Mouse (Mus musculus) heart, adult 2 months (tissue): ENCODE results near the gene Ube2j2. TPM values are rescaled to one million over a fixed set of nuclear protein-coding genes. Genes with fewer than 3 reads are reported as not detected.

Experiments
- DNase-seq, 2 experiments: peaks; one replicate each; pipeline ENCODE4 v3.0.0; 2021
- H3K27ac ChIP-seq: fragments of 200-600 bp; 2 replicates; pipeline ENCODE4 v1.8.1; 2022
- H3K27me3 ChIP-seq: fragments of 200-500 bp; 2 replicates; pipeline ENCODE4 v1.6.1; 2012; ENCODE audit warnings: mild to moderate bottlenecking, low read length, inconsistent platforms, mixed read lengths; ENCODE audit not compliant: control insufficient read depth, insufficient read depth
- H3K36me3 ChIP-seq: fragments of 200-500 bp; 2 replicates; pipeline ENCODE4 v1.6.1; 2012; ENCODE audit warnings: low read length, inconsistent platforms; ENCODE audit not compliant: control insufficient read depth, insufficient read depth
- H3K4me1 ChIP-seq: fragments of 200-500 bp; 2 replicates; pipeline ENCODE4 v1.6.1; 2011; ENCODE audit warnings: low read length; ENCODE audit not compliant: control insufficient read depth, insufficient read depth
- H3K4me3 ChIP-seq: fragments of 200-600 bp; 2 replicates; pipeline ENCODE4 v1.8.1; 2022
- H3K79me2 ChIP-seq: fragments of 200-500 bp; replicated peaks from 2 replicates; pipeline ENCODE4 v1.6.1; 2012; ENCODE audit warnings: mild to moderate bottlenecking, inconsistent platforms, low read length, moderate library complexity, mixed read lengths; ENCODE audit not compliant: control insufficient read depth, insufficient read depth
- H3K9ac ChIP-seq: fragments of 200-500 bp; 2 replicates; pipeline ENCODE4 v1.6.1; 2012; ENCODE audit warnings: low read depth, mild to moderate bottlenecking, control low read depth, inconsistent platforms, low read length, mixed read lengths
- CTCF ChIP-seq: fragments of 200-600 bp; IDR thresholded peaks from 2 replicates; pipeline ENCODE4 v1.8.1; 2022; ENCODE audit warnings: antibody characterized with exemption, mild to moderate bottlenecking, moderate library complexity
- EP300 ChIP-seq: fragments of 200-500 bp; IDR thresholded peaks from 2 replicates; pipeline ENCODE4 v1.6.1; 2011; ENCODE audit warnings: low read depth, low read length, control low read depth; ENCODE audit not compliant: insufficient read depth
- POLR2A ChIP-seq: fragments of 200-500 bp; IDR thresholded peaks from 2 replicates; pipeline ENCODE4 v1.6.1; 2011; ENCODE audit warnings: mild to moderate bottlenecking, low read depth, low read length, control low read depth; ENCODE audit not compliant: insufficient read depth
- WGBS: fragments of 180-500 bp; shearing (Covaris S2); methylation state at CpG from one replicate; pipeline ENCODE4 v1.1.7; 2018; 5-methylcytosine and 5-hydroxymethylcytosine counted together
- intact Hi-C: fragments of 180-260 bp; cut with DNase I; formaldehyde crosslinking; loops from one replicate; pipeline ENCODE4 v1.15.1; 2025
- polyA plus RNA-seq: library from polyadenylated mRNA; depleted of rRNA; stranded (reverse); fragments of >200 nt; gene quantifications from 2 replicates; pipeline ENCODE4 v1.2.3, GENCODE M21; 2012
- total RNA-seq, 2 experiments: library from RNA; stranded (reverse); gene quantifications; 2 replicates each; pipeline ENCODE4 v1.2.3; 2021

Ube2j2 gene
- total and polyA plus RNA-seq, 3 experiments, result 29.7 to 56.7 (median 55.8) TPM

DNA sequence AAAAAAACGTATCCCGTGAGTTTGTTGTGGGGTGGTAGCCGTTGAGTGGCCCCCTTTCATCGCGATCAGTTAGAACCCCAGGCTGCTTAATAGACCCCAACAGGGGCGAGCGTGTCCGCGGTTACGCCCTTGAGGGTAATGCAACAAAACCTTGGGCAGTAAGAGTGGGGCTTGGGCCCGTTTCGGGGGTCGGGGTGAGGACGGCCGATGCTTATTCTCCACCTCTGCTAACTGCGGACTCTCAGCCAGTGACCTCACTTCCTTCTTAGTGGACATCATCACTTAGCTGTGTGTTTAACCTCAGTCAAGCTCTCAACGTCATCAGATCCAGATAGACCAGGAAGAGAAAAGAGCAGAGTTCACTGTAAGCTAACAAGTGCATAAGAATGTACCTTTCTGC lies 640 bp downstream of the Ube2j2 start:
- peak overlapping the region; percentile 97 for H3K4me3 ChIP-seq
- WGBS, result 2% methylated on average over 17 of the region's 17 CpGs

GRCm38 (mm10) chr4:155947094-155947493 lies 3.5 kb downstream of the Ube2j2 start:
- Histone ChIP-seq H3K4me1 (peaks cover 10% of the 10 kb centered on the region), H3K4me3 (no peak overlapping the region), H3K36me3 (peaks cover 16% of the 10 kb centered on the region), H3K79me2 (peaks cover 14% of the 10 kb centered on the region), H3K27ac (no peak overlapping the region), H3K27me3 (no peaks in the 10 kb centered on the region), H3K9ac (no peak overlapping the region)
- intact Hi-C loops, result no loop called here
- TF ChIP-seq CTCF (no peak), POLR2A (no peak), EP300 (no peak)
- DNase-seq, result no peak

More for the DNA sequence above, 640 bp downstream of the Ube2j2 start:
- no peaks in the 10 kb centered on the region for H3K27me3 ChIP-seq
- peaks cover 13% of the 10 kb centered on the region for H3K79me2 ChIP-seq
- peaks cover 10% of the 10 kb centered on the region for H3K4me1 ChIP-seq
- intact Hi-C loops, result loop anchor here (5.0 kb wide), 1 partner anchor 48 kb away; the partner anchor contains the start of genes B3galt6 and Sdf4
- TF ChIP-seq CTCF (no peak), EP300 (no peak), POLR2A (no peak)
- DNase-seq, result peak in 1 of 2 experiments; percentile 19
- H3K27ac ChIP-seq, result peak overlapping the region; percentile 86
- peak overlapping the region; percentile 90 for H3K9ac ChIP-seq
- peaks cover 12% of the 10 kb centered on the region for H3K36me3 ChIP-seq

GRCm38 (mm10) chr4:155955491-155955890 lies 11.9 kb downstream of the Ube2j2 start:
- DNase-seq, result no peak
- Histone ChIP-seq H3K4me3 (no peak overlapping the region), H3K4me1 (peaks cover 1% of the 10 kb centered on the region; the same call in 1 of the 2 replicates), H3K36me3 (peaks cover 5% of the 10 kb centered on the region; the same call in 1 of the 2 replicates), H3K27ac (no peak overlapping the region), H3K79me2 (no peaks in the 10 kb centered on the region), H3K27me3 (no peaks in the 10 kb centered on the region), H3K9ac (no peak overlapping the region)
- no peak for TF ChIP-seq CTCF
- no peak for TF ChIP-seq POLR2A
- no peak for TF ChIP-seq EP300
- 95% methylated on average over 6 of the region's 6 CpGs for WGBS
- intact Hi-C loops, result loop anchor here (5.0 kb wide), 1 partner anchor 147 kb away; no protein-coding TSS in a partner anchor

- Histone ChIP-seq H3K27me3 (no peaks in the 10 kb centered on the region), H3K4me1 (peaks cover 1% of the 10 kb centered on the region; the same call in 1 of the 2 replicates), H3K36me3 (no peaks in the 10 kb centered on the region), H3K27ac (no peak overlapping the region), H3K4me3 (no peak overlapping the region), H3K79me2 (no peaks in the 10 kb centered on the region), H3K9ac (no peak overlapping the region)
- no peak for TF ChIP-seq POLR2A
- TF ChIP-seq EP300, result 0 out of 2 replicates have a peak, but pooled peaks have one; percentile 57
- TF ChIP-seq CTCF, result peak; percentile 83
- 5% methylated on average over 5 of the region's 5 CpGs for WGBS
- intact Hi-C loops, result loop anchor here (2.0 to 5.0 kb wide), 3 partner anchors 32 to 143 kb away; no protein-coding TSS in a partner anchor
- DNase-seq, result peak; percentile 64 to 69
These were observed 15.6 kb downstream of the Ube2j2 start for GRCm38 (mm10) chr4:155959275-155959674.

DNA sequence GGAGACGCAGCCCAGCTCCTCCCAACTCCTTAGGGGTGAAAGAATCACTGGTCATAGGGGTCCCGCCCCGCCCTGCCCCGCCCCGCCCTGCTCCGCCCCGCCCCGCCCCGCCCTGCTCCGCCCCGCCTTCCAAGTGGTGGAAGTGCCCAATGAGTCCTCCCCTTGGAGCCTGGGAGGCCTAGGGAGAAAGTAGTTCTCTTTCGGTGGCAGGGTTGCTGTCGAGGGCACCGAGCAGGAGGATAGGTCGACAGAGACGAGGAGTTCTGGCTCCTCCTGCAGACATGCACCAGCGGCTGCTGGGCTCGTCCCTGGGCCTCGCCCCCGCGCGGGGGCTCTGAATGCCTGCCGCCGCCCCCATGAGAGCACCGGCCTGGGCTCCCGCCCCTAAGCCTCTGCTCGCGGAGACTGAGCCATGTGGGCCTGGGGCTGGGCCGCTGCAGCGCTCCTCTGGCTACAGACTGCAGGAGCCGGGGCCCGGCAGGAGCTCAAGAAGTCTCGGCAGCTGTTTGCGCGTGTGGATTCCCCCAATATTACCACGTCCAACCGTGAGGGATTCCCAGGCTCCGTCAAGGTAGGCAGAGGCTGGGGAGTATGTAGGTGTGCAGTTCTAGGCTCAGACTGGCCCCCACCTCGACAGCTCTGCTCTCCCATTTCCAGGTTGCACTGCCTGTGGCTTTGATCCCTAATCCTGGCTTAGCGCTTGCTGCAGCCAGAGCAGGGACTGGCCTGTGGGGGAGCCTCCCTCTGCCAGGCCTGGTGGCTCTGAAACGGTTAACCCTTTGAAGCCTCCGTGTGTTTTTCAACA lies 18.7 kb downstream of the Ube2j2 start, which contains the start of gene C1qtnf12:
Gene C1qtnf12, plus strand, starts transcription at position 152 of the 805 bp plus-strand sequence.
- DNase-seq, result peak; percentile 43 to 51

GRCm38 (mm10) chr4:155963106-155963505 lies 19.5 kb downstream of the Ube2j2 start:
- no peak overlapping the region for H3K27ac ChIP-seq
- H3K27me3 ChIP-seq, result no peaks in the 10 kb centered on the region
- peaks cover 1% of the 10 kb centered on the region; the same call in 1 of the 2 replicates for H3K4me1 ChIP-seq
- H3K9ac ChIP-seq, result no peak overlapping the region
- TF ChIP-seq EP300, result no peak
- no peak for TF ChIP-seq POLR2A
- no peak for TF ChIP-seq CTCF
- no peak overlapping the region for H3K4me3 ChIP-seq
- H3K36me3 ChIP-seq, result no peaks in the 10 kb centered on the region
- H3K79me2 ChIP-seq, result no peaks in the 10 kb centered on the region
- 74% methylated on average over 7 of the region's 7 CpGs for WGBS
- DNase-seq, result no peak
- intact Hi-C loops, result no loop called here

More for the DNA sequence above, 18.7 kb downstream of the Ube2j2 start, which contains the start of gene C1qtnf12:
- H3K36me3 ChIP-seq, result no peaks in the 10 kb centered on the region
- H3K4me1 ChIP-seq, result peaks cover 1% of the 10 kb centered on the region; the same call in 1 of the 2 replicates
- H3K27ac ChIP-seq, result 0 out of 2 replicates have a peak within 1 kb of the TSS, but pooled peaks have one; percentile 31
- H3K79me2 ChIP-seq, result no peaks in the 10 kb centered on the region
- intact Hi-C loops, result no loop called here
- TF ChIP-seq CTCF (no peak), POLR2A (peak; percentile 59), EP300 (no peak)
- peak within 1 kb of the TSS; percentile 61 for H3K9ac ChIP-seq
- peak within 1 kb of the TSS; percentile 57 for H3K4me3 ChIP-seq
- WGBS, result 3% methylated on average over 42 of the region's 42 CpGs
- H3K27me3 ChIP-seq, result no peaks in the 10 kb centered on the region
